Mouse (Mus musculus) hindbrain, embryonic 12.5 days (tissue): ENCODE data around the gene Pusl1. TPM values are rescaled to one million over a fixed set of nuclear protein-coding genes. Genes with fewer than 3 reads are reported as not detected.

Experiments
- ATAC-seq: fragments of 200-750 bp; cut with Nextera tagmentation; 2 replicates; pipeline ENCODE4 v1.8.0; 2017; ENCODE audit warnings: moderate TSS enrichment; ENCODE audit not compliant: low FRiP score
- H3K27ac ChIP-seq: fragments of 300-500 bp; sonication (generic); 2 replicates; pipeline ENCODE4 v1.5.1; 2016; ENCODE audit warnings: mild to moderate bottlenecking
- H3K27me3 ChIP-seq: fragments of 300-500 bp; sonication (generic); 2 replicates; pipeline ENCODE4 v1.6.1; 2016; ENCODE audit warnings: mild to moderate bottlenecking
- H3K36me3 ChIP-seq: fragments of 300-500 bp; sonication (generic); 2 replicates; pipeline ENCODE4 v1.6.1; 2016; ENCODE audit warnings: mild to moderate bottlenecking
- H3K4me1 ChIP-seq: fragments of 300-500 bp; sonication (generic); 2 replicates; pipeline ENCODE4 v1.6.1; 2016
- H3K4me2 ChIP-seq: fragments of 300-500 bp; sonication (generic); replicated peaks from 2 replicates; pipeline ENCODE4 v1.6.1; 2016; ENCODE audit warnings: mild to moderate bottlenecking
- H3K4me3 ChIP-seq: fragments of 300-500 bp; sonication (generic); 2 replicates; pipeline ENCODE4 v1.5.1; 2016; ENCODE audit warnings: mild to moderate bottlenecking
- H3K9ac ChIP-seq: fragments of 300-500 bp; sonication (generic); 2 replicates; pipeline ENCODE4 v1.6.1; 2016; ENCODE audit warnings: mild to moderate bottlenecking, moderate library complexity
- H3K9me3 ChIP-seq: fragments of 300-500 bp; sonication (generic); replicated peaks from 2 replicates; pipeline ENCODE4 v1.6.1; 2016; ENCODE audit warnings: mild to moderate bottlenecking
- WGBS: fragments of 180-500 bp; shearing (Covaris S2); methylation state at CpG from one replicate; pipeline ENCODE4 v1.1.7; 2016; 5-methylcytosine and 5-hydroxymethylcytosine counted together
- polyA plus RNA-seq: library from polyadenylated mRNA; unstranded; fragments of >200 nt; fragmentation: Nextera tagmentation; extraction: Ambion mirVana; gene quantifications from 2 replicates; pipeline ENCODE4 v1.2.1, GENCODE M21; 2016

Pusl1 gene
- 45.1 and 48.3 TPM in 2 replicates for polyA plus RNA-seq

- Histone ChIP-seq H3K27ac (peak within 1 kb of the TSS; percentile 99), H3K4me3 (peak within 1 kb of the TSS; percentile 95), H3K4me2 (peak within 1 kb of the TSS; percentile 98), H3K9me3 (no peaks in the 10 kb centered on the region), H3K9ac (peak within 1 kb of the TSS; percentile 96), H3K4me1 (peaks cover 40% of the 10 kb centered on the region), H3K27me3 (no peaks in the 10 kb centered on the region), H3K36me3 (peaks cover 36% of the 10 kb centered on the region)
- WGBS: under 1% methylated on average over 52 of the region's 52 CpGs
- peak; percentile 88 for ATAC-seq
Measured at GRCm38 (mm10) chr4:155891551-155892001, at the start of gene Pusl1, which contains the start of gene Acap3. TSS of gene Pusl1 (minus strand) at chr4:155891781. TSS of gene Acap3 (plus strand) at chr4:155891822.

GRCm38 (mm10) chr4:155932031-155932430 lies 40.5 kb upstream of the Pusl1 start:
- 67% methylated on average over 1 of the region's 1 CpGs for WGBS
- Histone ChIP-seq H3K4me2 (no peak overlapping the region), H3K9me3 (no peaks in the 10 kb centered on the region), H3K27me3 (no peaks in the 10 kb centered on the region), H3K27ac (no peak overlapping the region), H3K9ac (no peak overlapping the region), H3K4me3 (no peak overlapping the region), H3K36me3 (no peaks in the 10 kb centered on the region), H3K4me1 (no peaks in the 10 kb centered on the region)
- ATAC-seq: no peak

GRCm38 (mm10) chr4:155908751-155909150 lies 17.2 kb upstream of the Pusl1 start:
- Histone ChIP-seq H3K27me3 (no peaks in the 10 kb centered on the region), H3K9ac (no peak overlapping the region), H3K36me3 (peaks cover 36% of the 10 kb centered on the region), H3K27ac (no peak overlapping the region), H3K4me1 (no peaks in the 10 kb centered on the region), H3K9me3 (no peaks in the 10 kb centered on the region), H3K4me2 (no peak overlapping the region), H3K4me3 (no peak overlapping the region)
- ATAC-seq: no peak
- 95% methylated on average over 4 of the region's 4 CpGs for WGBS

GRCm38 (mm10) chr4:155908281-155908680 lies 16.7 kb upstream of the Pusl1 start:
- no peaks in the 10 kb centered on the region for H3K4me1 ChIP-seq
- no peak overlapping the region for H3K4me2 ChIP-seq
- H3K27ac ChIP-seq: no peak overlapping the region
- WGBS: 81% methylated on average over 7 of the region's 7 CpGs
- H3K9ac ChIP-seq: no peak overlapping the region
- no peaks in the 10 kb centered on the region for H3K9me3 ChIP-seq
- no peak for ATAC-seq
- peaks cover 41% of the 10 kb centered on the region for H3K36me3 ChIP-seq
- no peak overlapping the region for H3K4me3 ChIP-seq
- H3K27me3 ChIP-seq: no peaks in the 10 kb centered on the region

- Histone ChIP-seq H3K4me2 (no peak overlapping the region), H3K27ac (no peak overlapping the region), H3K4me3 (no peak overlapping the region), H3K27me3 (no peaks in the 10 kb centered on the region), H3K9me3 (no peaks in the 10 kb centered on the region), H3K9ac (no peak overlapping the region), H3K4me1 (no peaks in the 10 kb centered on the region), H3K36me3 (peaks cover 54% of the 10 kb centered on the region)
- WGBS: 86% methylated on average over 11 of the region's 11 CpGs
- no peak for ATAC-seq
Measured at GRCm38 (mm10) chr4:155907003-155907402, 15.4 kb upstream of the Pusl1 start.

- peaks cover 62% of the 10 kb centered on the region for H3K36me3 ChIP-seq
Measured at GRCm38 (mm10) chr4:155906125-155906524, 14.5 kb upstream of the Pusl1 start.

GRCm38 (mm10) chr4:155905634-155906033 lies 14.1 kb upstream of the Pusl1 start:
- 89% methylated on average over 13 of the region's 13 CpGs for WGBS
- ATAC-seq: no peak
- no peaks in the 10 kb centered on the region for H3K27me3 ChIP-seq
- no peak overlapping the region for H3K9ac ChIP-seq
- no peak overlapping the region for H3K4me3 ChIP-seq
- peaks cover 67% of the 10 kb centered on the region for H3K36me3 ChIP-seq
- H3K4me2 ChIP-seq: no peak overlapping the region
- no peak overlapping the region for H3K27ac ChIP-seq
- no peaks in the 10 kb centered on the region for H3K4me1 ChIP-seq
- no peaks in the 10 kb centered on the region for H3K9me3 ChIP-seq

More at GRCm38 (mm10) chr4:155906125-155906524, 14.5 kb upstream of the Pusl1 start:
- no peaks in the 10 kb centered on the region for H3K4me1 ChIP-seq
- no peaks in the 10 kb centered on the region for H3K27me3 ChIP-seq
- no peak overlapping the region for H3K9ac ChIP-seq
- ATAC-seq: no peak
- no peak overlapping the region for H3K4me2 ChIP-seq
- H3K27ac ChIP-seq: no peak overlapping the region
- no peaks in the 10 kb centered on the region for H3K9me3 ChIP-seq
- 84% methylated on average over 9 of the region's 9 CpGs for WGBS
- H3K4me3 ChIP-seq: no peak overlapping the region

GRCm38 (mm10) chr4:155904318-155905102 lies 12.9 kb upstream of the Pusl1 start:
- Histone ChIP-seq H3K4me3 (no peak overlapping the region), H3K27me3 (no peaks in the 10 kb centered on the region), H3K4me2 (no peak overlapping the region), H3K36me3 (peaks cover 79% of the 10 kb centered on the region), H3K27ac (no peak overlapping the region), H3K4me1 (no peaks in the 10 kb centered on the region), H3K9ac (no peak overlapping the region), H3K9me3 (no peaks in the 10 kb centered on the region)
- ATAC-seq: no peak
- WGBS: 91% methylated on average over 13 of the region's 13 CpGs

- H3K4me2 ChIP-seq: no peak overlapping the region
- no peaks in the 10 kb centered on the region for H3K4me1 ChIP-seq
- ATAC-seq: no peak
- 96% methylated on average over 13 of the region's 13 CpGs for WGBS
- peaks cover 91% of the 10 kb centered on the region for H3K36me3 ChIP-seq
- H3K27ac ChIP-seq: no peak overlapping the region
- H3K9me3 ChIP-seq: no peaks in the 10 kb centered on the region
- no peaks in the 10 kb centered on the region for H3K27me3 ChIP-seq
- H3K4me3 ChIP-seq: no peak overlapping the region
- H3K9ac ChIP-seq: no peak overlapping the region
Measured at GRCm38 (mm10) chr4:155903246-155903645, 11.7 kb upstream of the Pusl1 start.

- Histone ChIP-seq H3K4me1 (no peaks in the 10 kb centered on the region), H3K27ac (no peak overlapping the region), H3K9ac (no peak overlapping the region), H3K4me3 (no peak overlapping the region), H3K4me2 (no peak overlapping the region), H3K9me3 (no peaks in the 10 kb centered on the region), H3K27me3 (no peaks in the 10 kb centered on the region), H3K36me3 (peaks cover 94% of the 10 kb centered on the region)
- 86% methylated on average over 3 of the region's 3 CpGs for WGBS
- ATAC-seq: no peak
Measured at GRCm38 (mm10) chr4:155901205-155901604, 9.6 kb upstream of the Pusl1 start.

- Histone ChIP-seq H3K9ac (no peak overlapping the region), H3K27me3 (no peaks in the 10 kb centered on the region), H3K4me3 (no peak overlapping the region), H3K9me3 (no peaks in the 10 kb centered on the region), H3K27ac (no peak overlapping the region), H3K4me1 (peaks cover 15% of the 10 kb centered on the region), H3K4me2 (no peak overlapping the region), H3K36me3 (peaks cover 82% of the 10 kb centered on the region)
- ATAC-seq: no peak
- 97% methylated on average over 7 of the region's 7 CpGs for WGBS
Measured at GRCm38 (mm10) chr4:155899355-155899754, 7.8 kb upstream of the Pusl1 start.

- H3K9ac ChIP-seq: no peak overlapping the region
- H3K27me3 ChIP-seq: no peaks in the 10 kb centered on the region
- H3K4me3 ChIP-seq: no peak overlapping the region
- 93% methylated on average over 2 of the region's 2 CpGs for WGBS
- no peak overlapping the region for H3K4me2 ChIP-seq
- H3K36me3 ChIP-seq: peaks cover 72% of the 10 kb centered on the region
- no peak for ATAC-seq
- H3K27ac ChIP-seq: no peak overlapping the region
- H3K4me1 ChIP-seq: peaks cover 25% of the 10 kb centered on the region
- H3K9me3 ChIP-seq: no peaks in the 10 kb centered on the region
Measured at GRCm38 (mm10) chr4:155898318-155898717, 6.7 kb upstream of the Pusl1 start.

- H3K9me3 ChIP-seq: no peaks in the 10 kb centered on the region
- no peak overlapping the region for H3K4me3 ChIP-seq
- WGBS: 95% methylated on average over 12 of the region's 12 CpGs
- H3K36me3 ChIP-seq: peaks cover 53% of the 10 kb centered on the region
- H3K27me3 ChIP-seq: no peaks in the 10 kb centered on the region
- no peak overlapping the region for H3K9ac ChIP-seq
- no peak for ATAC-seq
- no peak overlapping the region for H3K27ac ChIP-seq
- H3K4me1 ChIP-seq: peaks cover 32% of the 10 kb centered on the region
- H3K4me2 ChIP-seq: no peak overlapping the region
Measured at GRCm38 (mm10) chr4:155896461-155896860, 4.9 kb upstream of the Pusl1 start.
